Mouse (Mus musculus): ENCODE results near the gene Nup160.

GRCm38 (mm10) chr2:90638986-90639746 is 37.8 kb upstream of the Nup160 start:
- no peak for TF ChIP-seq CTCF (conservative IDR thresholded peaks at IDR 0.05; ENCODE audit: insufficient read depth, insufficient read length, low read depth, low read length)
- no peak for TF ChIP-seq POLR2A (IDR thresholded peaks at IDR 0.05; ENCODE audit: low read depth, low read length)
